Mouse (Mus musculus) small intestine, adult 2 months (tissue): Measurements from ENCODE around the gene Tmtc1. TPM values are rescaled to one million over a fixed set of nuclear protein-coding genes. Genes with fewer than 3 reads are reported as not detected.

Experiments used
- H3K27ac ChIP-seq: fragments of 200-500 bp; 2 replicates; pipeline ENCODE4 v1.5.1; 2012; ENCODE audit warnings: low read depth, low read length, control low read depth, inconsistent platforms; ENCODE audit not compliant: insufficient read depth
- H3K27me3 ChIP-seq: fragments of 200-500 bp; 2 replicates; pipeline ENCODE4 v1.6.1; 2012; ENCODE audit warnings: mild to moderate bottlenecking, moderate library complexity, low read length, inconsistent platforms; ENCODE audit not compliant: control insufficient read depth, insufficient read depth
- H3K36me3 ChIP-seq: fragments of 200-500 bp; 2 replicates; pipeline ENCODE4 v1.6.1; 2012; ENCODE audit warnings: mild to moderate bottlenecking, low read length, control low read depth, inconsistent platforms; ENCODE audit not compliant: control insufficient read depth, insufficient read depth
- H3K4me1 ChIP-seq: fragments of 200-500 bp; 2 replicates; pipeline ENCODE4 v1.6.1; 2012; ENCODE audit warnings: low read length, inconsistent platforms, mixed read lengths; ENCODE audit not compliant: control insufficient read depth, insufficient read depth, insufficient read length
- H3K4me3 ChIP-seq: fragments of 200-500 bp; 2 replicates; pipeline ENCODE4 v1.5.1; 2012; ENCODE audit warnings: low read depth, mild to moderate bottlenecking, control low read depth, inconsistent platforms, low read length, moderate library complexity
- CTCF ChIP-seq: fragments of 200-500 bp; IDR thresholded peaks from 2 replicates; pipeline ENCODE4 v1.5.1; 2012; ENCODE audit warnings: low read depth, mild to moderate bottlenecking, control low read depth, inconsistent platforms, low read length, moderate library complexity, mixed read lengths; ENCODE audit not compliant: insufficient replicate concordance, insufficient read length; ENCODE audit errors: extremely low read depth
- POLR2A ChIP-seq: fragments of 200-500 bp; IDR thresholded peaks from 2 replicates; pipeline ENCODE4 v1.6.1; 2012; ENCODE audit warnings: low read depth, mild to moderate bottlenecking, control low read depth, inconsistent platforms, low read length, moderate library complexity
- WGBS: fragments of 180-500 bp; shearing (Covaris S2); methylation state at CpG from one replicate; pipeline ENCODE4 v1.1.7; 2018; 5-methylcytosine and 5-hydroxymethylcytosine counted together
- polyA plus RNA-seq: library from polyadenylated mRNA; depleted of rRNA; stranded (reverse); fragments of >200 nt; gene quantifications from 2 replicates; pipeline ENCODE4 v1.2.3, GENCODE M21; 2012

Gene Tmtc1
- polyA plus RNA-seq, 1 experiment: 6.4 TPM

DNA sequence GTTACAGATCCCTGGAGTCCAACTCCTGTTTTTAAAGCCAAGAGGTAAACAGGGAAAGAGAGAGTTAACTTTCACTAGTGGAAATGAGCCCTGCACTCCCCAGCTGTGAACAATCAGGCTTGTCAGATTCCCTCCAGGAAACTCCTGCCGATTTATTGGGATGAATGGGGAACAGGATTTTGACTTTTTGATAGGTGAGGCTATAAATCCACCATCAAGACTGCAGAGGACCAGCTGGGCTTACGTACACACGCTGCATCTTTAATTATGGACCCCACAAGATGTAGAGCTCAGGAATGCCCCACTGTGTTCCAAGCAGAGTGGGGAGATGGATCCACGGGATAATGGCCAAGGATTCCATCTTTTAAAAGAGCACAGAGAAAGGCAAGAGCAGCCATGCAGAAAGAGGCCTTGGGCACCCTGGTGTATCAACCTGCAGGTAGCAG lies 77.1 kb downstream of the Tmtc1 start:
- Histone ChIP-seq H3K4me3 (no peak overlapping the region), H3K4me1 (no peaks in the 10 kb centered on the region), H3K36me3 (no peaks in the 10 kb centered on the region), H3K27ac (no peak overlapping the region), H3K27me3 (no peaks in the 10 kb centered on the region)
- TF ChIP-seq CTCF (no peak), POLR2A (no peak)
- 57% methylated on average over 4 of the region's 4 CpGs for WGBS

DNA sequence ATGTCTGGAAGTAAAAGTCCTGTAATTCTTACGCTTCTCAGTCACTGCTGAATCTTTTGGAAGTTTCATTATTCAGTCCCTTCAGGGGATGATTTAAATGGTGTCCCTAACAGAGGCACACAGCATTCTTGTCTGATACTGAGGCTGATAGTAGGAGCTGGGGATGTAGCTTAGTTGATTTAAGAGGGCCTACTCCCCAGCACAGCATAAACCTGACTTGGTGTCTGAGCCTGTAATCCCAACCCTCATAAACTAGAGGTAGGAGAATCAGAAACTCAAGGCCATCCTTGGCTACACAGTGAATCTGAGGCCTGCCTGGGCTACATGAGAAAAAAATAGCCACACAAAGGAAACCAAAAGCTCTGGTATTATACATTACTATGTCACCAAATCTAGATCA lies 77.6 kb downstream of the Tmtc1 start:
- no peaks in the 10 kb centered on the region for H3K4me1 ChIP-seq
- WGBS: 93% methylated on average over 1 of the region's 1 CpGs
- TF ChIP-seq CTCF (no peak), POLR2A (no peak)
- H3K4me3 ChIP-seq: no peak overlapping the region
- H3K36me3 ChIP-seq: no peaks in the 10 kb centered on the region
- H3K27me3 ChIP-seq: no peaks in the 10 kb centered on the region
- no peak overlapping the region for H3K27ac ChIP-seq

DNA sequence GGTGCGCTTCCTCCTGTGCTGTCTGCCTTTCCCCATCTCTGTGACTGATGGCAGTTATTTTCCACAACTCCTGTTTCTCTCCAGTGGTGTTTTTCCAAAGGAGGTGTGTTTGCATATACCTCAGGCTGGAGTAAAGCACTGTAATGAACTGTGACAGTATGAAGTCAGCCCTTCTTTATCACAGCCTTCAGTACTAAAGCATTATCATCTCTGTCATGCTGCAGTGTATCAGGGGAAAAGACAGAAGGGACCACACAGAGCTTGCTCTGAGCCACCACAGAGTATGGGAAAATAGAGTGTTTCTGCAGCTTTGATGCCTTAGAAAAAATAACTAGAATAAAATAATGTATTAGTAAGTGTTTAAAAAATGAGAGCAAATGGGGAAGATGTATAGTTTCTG lies 81.0 kb downstream of the Tmtc1 start:
- no peaks in the 10 kb centered on the region for H3K27me3 ChIP-seq
- H3K4me3 ChIP-seq: no peak overlapping the region
- H3K4me1 ChIP-seq: no peaks in the 10 kb centered on the region
- no peak overlapping the region for H3K27ac ChIP-seq
- H3K36me3 ChIP-seq: no peaks in the 10 kb centered on the region
- WGBS: 97% methylated on average over 1 of the region's 1 CpGs
- TF ChIP-seq CTCF (no peak), POLR2A (no peak)

DNA sequence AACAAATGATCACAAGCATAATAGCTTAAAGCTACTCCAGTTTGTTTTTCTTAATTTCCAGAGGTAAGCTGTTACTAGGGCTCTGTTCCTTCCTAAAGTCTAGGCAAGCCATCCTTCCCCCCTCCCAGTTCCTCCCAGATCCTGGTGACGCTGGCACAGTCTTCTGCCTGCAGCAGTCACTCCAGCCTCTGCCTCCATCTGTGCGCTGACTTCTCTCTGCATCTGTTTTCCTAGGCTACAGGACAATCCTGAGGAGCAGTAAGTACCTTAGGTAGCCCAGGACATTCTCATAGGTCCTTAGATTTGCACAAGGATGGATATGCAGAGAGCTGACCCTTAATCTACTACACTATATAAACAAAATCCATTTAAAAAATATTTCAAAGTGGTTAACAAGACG lies 81.7 kb downstream of the Tmtc1 start:
- TF ChIP-seq POLR2A (no peak), CTCF (no peak)
- no peaks in the 10 kb centered on the region for H3K36me3 ChIP-seq
- no peak overlapping the region for H3K27ac ChIP-seq
- 65% methylated on average over 3 of the region's 3 CpGs for WGBS
- no peak overlapping the region for H3K4me3 ChIP-seq
- H3K4me1 ChIP-seq: no peaks in the 10 kb centered on the region
- no peaks in the 10 kb centered on the region for H3K27me3 ChIP-seq

DNA sequence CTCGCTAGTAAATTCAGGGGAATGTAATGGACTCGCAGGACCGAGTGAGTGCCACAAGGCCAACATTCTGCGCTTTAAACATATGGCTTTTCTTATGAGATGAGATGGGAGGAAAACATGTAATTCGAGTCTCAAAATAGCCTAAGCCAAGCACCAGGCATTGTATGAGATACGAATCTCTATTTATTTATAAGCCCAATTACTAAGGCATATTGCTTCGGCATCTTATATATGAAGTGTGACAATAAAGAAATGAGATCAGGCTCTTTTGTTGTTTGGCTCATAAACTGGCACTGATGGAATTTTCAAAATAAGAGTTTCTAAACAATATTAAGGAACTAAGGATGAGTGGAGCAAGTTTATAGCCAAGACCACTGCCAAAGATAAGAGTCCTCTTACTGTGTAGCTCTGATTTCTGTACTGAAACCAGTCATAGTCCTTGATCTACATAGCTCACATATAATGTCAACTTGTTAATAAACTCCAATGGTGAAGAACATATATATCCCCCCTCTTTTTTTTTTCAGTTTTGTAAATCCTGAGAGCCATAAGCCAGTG lies 84.8 kb downstream of the Tmtc1 start:
- Histone ChIP-seq H3K27ac (no peak overlapping the region), H3K36me3 (peaks cover 4% of the 10 kb centered on the region), H3K4me3 (no peak overlapping the region), H3K27me3 (no peaks in the 10 kb centered on the region), H3K4me1 (peaks cover 3% of the 10 kb centered on the region; the same call in 1 of the 2 replicates)
- WGBS: 88% methylated on average over 7 of the region's 7 CpGs
- TF ChIP-seq POLR2A (no peak), CTCF (no peak)

DNA sequence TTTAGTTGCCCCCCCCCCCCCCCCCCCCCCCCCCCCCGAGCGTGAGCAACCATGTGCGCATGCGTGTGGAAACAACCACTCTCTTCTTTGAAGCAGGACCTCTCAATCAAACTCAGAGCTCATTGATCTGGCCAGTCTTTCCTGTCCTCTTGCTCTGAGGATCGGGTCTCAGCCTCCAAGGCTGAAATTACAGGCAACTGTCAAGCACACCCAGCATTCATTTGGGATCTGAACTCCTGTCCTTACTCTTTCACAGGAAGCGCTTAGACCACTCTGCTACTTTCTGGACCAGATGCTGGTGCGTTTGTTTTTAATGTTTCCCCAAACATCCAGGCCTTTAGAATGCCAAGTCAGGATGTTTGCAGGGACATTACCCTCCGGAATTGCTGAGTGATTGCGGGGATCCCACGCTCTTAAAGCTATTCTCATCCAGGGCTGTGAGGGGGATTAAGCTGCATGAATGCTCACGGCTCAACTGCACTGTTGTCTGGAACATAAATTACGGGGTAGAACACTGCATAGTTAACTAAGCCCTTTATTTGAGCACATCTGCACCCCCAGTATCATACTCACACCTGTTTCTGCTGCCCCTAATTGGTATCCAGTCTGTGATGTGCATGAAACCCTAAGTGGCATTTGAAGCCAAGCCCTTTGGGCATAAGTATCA lies 85.5 kb downstream of the Tmtc1 start:
- Histone ChIP-seq H3K27me3 (no peaks in the 10 kb centered on the region), H3K4me1 (peaks cover 4% of the 10 kb centered on the region; the same call in 1 of the 2 replicates), H3K4me3 (no peak overlapping the region), H3K27ac (no peak overlapping the region), H3K36me3 (peaks cover 4% of the 10 kb centered on the region)
- whole genome bisulfite sequencing: 63% methylated on average over 11 of the region's 12 CpGs
- no peak for TF ChIP-seq CTCF

DNA sequence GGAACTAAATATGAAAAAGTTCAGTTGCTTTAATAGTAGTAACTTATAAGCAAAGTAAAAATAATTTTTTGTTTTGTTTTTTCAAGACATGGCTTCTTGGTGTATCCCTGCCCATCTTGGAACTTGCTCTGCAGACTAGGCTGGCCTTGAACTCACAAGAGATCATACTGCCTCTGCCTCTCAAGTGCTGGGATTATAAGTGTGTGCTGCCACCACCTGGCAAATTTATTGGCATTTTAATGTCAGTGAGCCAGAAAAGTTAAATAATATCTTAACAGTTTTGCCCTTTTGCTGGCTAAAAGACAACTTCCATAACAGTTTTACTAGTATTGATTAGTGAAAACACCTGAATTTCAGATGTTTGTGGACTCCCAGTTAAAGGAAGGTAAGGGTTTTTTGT lies 88.0 kb downstream of the Tmtc1 start:
- no peak for TF ChIP-seq POLR2A
- H3K4me3 ChIP-seq: no peak overlapping the region
- H3K27me3 ChIP-seq: no peaks in the 10 kb centered on the region
- peaks cover 4% of the 10 kb centered on the region; the same call in 1 of the 2 replicates for H3K4me1 ChIP-seq
- H3K27ac ChIP-seq: no peak overlapping the region
- peaks cover 4% of the 10 kb centered on the region for H3K36me3 ChIP-seq
